13 mouse cellular contexts compared by ENCODE assay signal in genomic region chr14:116208581-116208980, GRCm38 (mm10).
"Had no signal": no experiment of that assay in that cellular context is flagged by ENCODE, and none has a peak within 500 bp of the region (broad histone marks: within the 10 kb centered on the region; RNA-seq: fewer than 3 reads in every experiment).

No protein-coding gene starts in this region.

- H3K9ac ChIP-seq: neural tube, embryonic 13.5 days; neural tube, embryonic 15.5 days; stomach, embryonic 15.5 days had no signal

- H3K4me3 ChIP-seq: neural tube, embryonic 13.5 days; neural tube, embryonic 15.5 days; stomach, embryonic 15.5 days had no signal

- H3K27me3 ChIP-seq: neural tube, embryonic 13.5 days; neural tube, embryonic 15.5 days; stomach, embryonic 15.5 days had no signal

- H3K4me1 ChIP-seq: neural tube, embryonic 13.5 days; neural tube, embryonic 15.5 days; stomach, embryonic 15.5 days had no signal

- H3K27ac ChIP-seq: neural tube, embryonic 13.5 days; neural tube, embryonic 15.5 days; stomach, embryonic 15.5 days; stomach, postnatal 0 days had no signal

- H3K36me3 ChIP-seq: neural tube, embryonic 13.5 days; neural tube, embryonic 15.5 days; stomach, embryonic 15.5 days had no signal

- DNase-seq: right cerebral cortex, postnatal 25 days; right cerebral cortex, postnatal 4 days; spleen, adult 18-20 months; thymus, adult 18-20 months; thymus, adult 2 months; thymus, postnatal 14 days; thymus, postnatal 25 days; thymus, postnatal 36 days; thymus, postnatal 4 days had no signal

- H3K9me3 ChIP-seq: neural tube, embryonic 13.5 days; neural tube, embryonic 15.5 days; stomach, embryonic 15.5 days had no signal

- H3K4me2 ChIP-seq: neural tube, embryonic 13.5 days; neural tube, embryonic 15.5 days; stomach, embryonic 15.5 days had no signal
